ENCODE assay signal across 8 mouse cellular contexts in the genomic region with DNA sequence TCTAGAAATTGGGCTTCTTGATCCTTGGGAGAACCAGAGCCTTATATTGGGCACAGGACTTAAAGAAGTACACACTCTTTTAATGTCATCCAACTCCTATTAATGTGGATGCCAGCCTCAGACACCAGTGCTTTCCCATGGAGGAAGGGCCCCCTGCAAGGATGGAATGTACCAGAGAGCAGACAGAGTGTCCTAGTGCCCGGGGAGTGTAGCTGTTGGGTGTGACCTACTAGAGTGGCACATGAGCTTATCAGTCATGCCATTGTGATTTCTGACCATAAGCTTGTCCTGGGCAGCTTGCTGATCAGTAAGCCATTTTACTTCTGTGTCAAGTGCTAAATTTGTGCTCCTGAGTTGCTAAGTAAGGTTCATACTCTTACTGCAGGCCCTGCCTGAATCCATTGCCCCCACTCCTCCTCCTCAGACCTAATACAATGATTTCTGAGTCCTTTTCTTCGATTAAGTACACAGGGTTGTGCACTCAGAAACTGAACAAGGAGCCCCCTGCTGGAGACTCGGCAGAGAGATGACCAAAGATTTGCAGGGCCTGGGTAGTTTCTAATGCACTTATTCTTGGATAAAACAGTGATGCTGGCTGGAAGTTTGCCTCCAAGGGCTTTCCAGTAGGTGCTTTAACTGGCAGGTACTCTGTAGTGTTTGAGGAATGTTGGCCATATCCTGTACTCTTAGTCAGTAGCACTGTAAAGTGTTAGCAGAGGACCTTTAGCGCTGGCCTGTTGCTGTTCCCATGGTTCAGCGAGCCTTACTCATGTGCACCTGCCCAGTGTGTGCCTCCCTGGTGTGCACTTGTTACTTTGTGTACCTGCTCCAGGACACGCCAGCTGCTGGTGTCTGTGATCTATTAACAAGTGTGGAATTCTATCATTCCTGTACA. TPM values are rescaled to one million over a fixed set of nuclear protein-coding genes. Genes with fewer than 3 reads are reported as not detected.
DNase-seq lines count a peak whose midpoint lies in the region; ATAC-seq lines count a peak whose summit lies in the region.

No protein-coding gene starts in this region.

- ATAC-seq in granulocyte monocyte progenitor cell, adult 5-6 weeks (replicated peaks; ENCODE audit: poor library complexity, severe bottlenecking), result no peak

- DNase-seq in cerebellum, postnatal 10 days, result peak; percentile 52 to 62
- DNase-seq in cerebellum, adult 11-12 months, result no peak
- DNase-seq in left cerebral cortex, postnatal 25 days (ENCODE audit: low spot score in 2 of 2), result peak; percentile 29 to 30
- no peak for DNase-seq in left cerebral cortex, postnatal 36 days (ENCODE audit: low spot score in 2 of 2)
- peak; percentile 48 for DNase-seq in adipocyte (ENCODE audit: low spot score)
- peak; percentile 32 for DNase-seq in kidney, postnatal 14 days
- DNase-seq in spleen, adult 12 weeks (ENCODE audit: low spot score), result no peak

- intact Hi-C loops in left cerebral cortex, postnatal 25 days (cut with DNase I), result no loop called here
- intact Hi-C loops in left cerebral cortex, postnatal 36 days (cut with DNase I), result no loop called here

RNA-seq across cellular contexts. Expression of gene Tspan9, which starts 25.6 kb away (rescaled TPM):
- total RNA-seq in left cerebral cortex, postnatal 25 days (2021), result 10 to 100 TPM; 55.2 to 58.6 TPM
- 10 to 100 TPM; 47.5 to 62.9 TPM for total RNA-seq in left cerebral cortex, postnatal 36 days (2021)
- total RNA-seq in granulocyte monocyte progenitor cell, adult 5-6 weeks (2014; fragmentation: Nextera tagmentation), result 2.2 TPM in 1 of 2 replicates, not detected in the other
- total RNA-seq in granulocyte monocyte progenitor cell, adult 5-6 weeks (2017), result 0.62 and 3.4 TPM in 2 replicates

Comparison
In these comparisons a context has a peak if more than half of its experiments do, and no peak if none do; other contexts are left out.
1. DNase-seq: peak in cerebellum, postnatal 10 days (2 of 2), left cerebral cortex, postnatal 25 days (2 of 2), adipocyte (single experiment) and kidney, postnatal 14 days (single experiment); none in cerebellum, adult 11-12 months (single experiment), left cerebral cortex, postnatal 36 days (0 of 2) and spleen, adult 12 weeks (single experiment).
2. RNA of gene Tspan9, which starts 25.6 kb away (total RNA-seq): 47.5 to 62.9 TPM in left cerebral cortex, postnatal 36 days and 55.2 to 58.6 TPM in left cerebral cortex, postnatal 25 days; 0.62 to 3.4 TPM in granulocyte monocyte progenitor cell, adult 5-6 weeks; every median in the first group is over 10 times any median in the second.